Mouse (Mus musculus) limb, embryonic 11.5 days (tissue): Measurements from ENCODE around the gene Ccdc36. TPM values are rescaled to one million over a fixed set of nuclear protein-coding genes. Genes with fewer than 3 reads are reported as not detected.

ENCODE experiments used
- ATAC-seq: fragments of 200-750 bp; cut with Nextera tagmentation; 2 replicates; pipeline ENCODE4 v1.8.0; 2017; ENCODE audit warnings: low read depth; ENCODE audit not compliant: insufficient number of reproducible peaks, low FRiP score, low TSS enrichment
- DNase-seq: peaks from one replicate; pipeline ENCODE4 v3.0.0-alpha.2; 2015; ENCODE audit warnings: low spot score
- H3K27ac ChIP-seq: fragments of 300-500 bp; sonication (generic); replicated peaks from 2 replicates; pipeline ENCODE4 v1.5.1; 2014; ENCODE audit warnings: low read depth, mild to moderate bottlenecking, low read length
- H3K27me3 ChIP-seq: fragments of 300-500 bp; sonication (generic); 2 replicates; pipeline ENCODE4 v1.6.1; 2014; ENCODE audit warnings: mild to moderate bottlenecking, low read length, mixed read lengths; ENCODE audit not compliant: control insufficient read depth, insufficient read depth
- H3K36me3 ChIP-seq: fragments of 300-500 bp; sonication (generic); 2 replicates; pipeline ENCODE4 v1.6.1; 2014; ENCODE audit warnings: mild to moderate bottlenecking, low read length, moderate library complexity, mixed read lengths; ENCODE audit not compliant: control insufficient read depth, insufficient read depth
- H3K4me1 ChIP-seq: fragments of 300-500 bp; sonication (generic); 2 replicates; pipeline ENCODE4 v1.6.1; 2014; ENCODE audit warnings: low read length, mixed read lengths; ENCODE audit not compliant: control insufficient read depth, insufficient read depth
- H3K4me2 ChIP-seq: fragments of 300-500 bp; sonication (generic); 2 replicates; pipeline ENCODE4 v1.6.1; 2014; ENCODE audit warnings: low read depth, mild to moderate bottlenecking, moderate library complexity; ENCODE audit not compliant: severe bottlenecking
- H3K4me3 ChIP-seq: fragments of 300-500 bp; sonication (generic); 2 replicates; pipeline ENCODE4 v1.5.1; 2014; ENCODE audit warnings: low read depth, low read length
- H3K9ac ChIP-seq: fragments of 300-500 bp; sonication (generic); 2 replicates; pipeline ENCODE4 v1.6.1; 2014; ENCODE audit warnings: mild to moderate bottlenecking, low read length
- H3K9me3 ChIP-seq: fragments of 300-500 bp; sonication (generic); 2 replicates; pipeline ENCODE4 v1.6.1; 2016; ENCODE audit warnings: low read length; ENCODE audit not compliant: control insufficient read depth
- WGBS: fragments of 180-500 bp; shearing (Covaris S2); extraction: QIAGEN DNeasy Blood & Tissue Kit; methylation state at CpG from one replicate; pipeline ENCODE4 v1.1.7; 2014; 5-methylcytosine and 5-hydroxymethylcytosine counted together
- polyA plus RNA-seq: library from polyadenylated mRNA; unstranded; fragments of >200 nt; fragmentation: Nextera tagmentation; extraction: Ambion mirVana; gene quantifications from 2 replicates; pipeline ENCODE4 v1.2.1, GENCODE M21; 2014

Ccdc36 gene
- polyA plus RNA-seq, 1 experiment from 2014 or later = 1.5 TPM

GRCm38 (mm10) chr9:108379294-108379693 lies 49.0 kb downstream of the Ccdc36 start:
- Histone ChIP-seq H3K9me3 (no peaks in the 10 kb centered on the region), H3K36me3 (peaks cover 36% of the 10 kb centered on the region), H3K4me3 (no peak overlapping the region), H3K27ac (no peak overlapping the region), H3K4me1 (no peaks in the 10 kb centered on the region), H3K27me3 (no peaks in the 10 kb centered on the region), H3K4me2 (no peak overlapping the region), H3K9ac (no peak overlapping the region)
- 86% methylated on average over 4 of the region's 4 CpGs for WGBS
- no peak for DNase-seq
- ATAC-seq = no peak

DNA sequence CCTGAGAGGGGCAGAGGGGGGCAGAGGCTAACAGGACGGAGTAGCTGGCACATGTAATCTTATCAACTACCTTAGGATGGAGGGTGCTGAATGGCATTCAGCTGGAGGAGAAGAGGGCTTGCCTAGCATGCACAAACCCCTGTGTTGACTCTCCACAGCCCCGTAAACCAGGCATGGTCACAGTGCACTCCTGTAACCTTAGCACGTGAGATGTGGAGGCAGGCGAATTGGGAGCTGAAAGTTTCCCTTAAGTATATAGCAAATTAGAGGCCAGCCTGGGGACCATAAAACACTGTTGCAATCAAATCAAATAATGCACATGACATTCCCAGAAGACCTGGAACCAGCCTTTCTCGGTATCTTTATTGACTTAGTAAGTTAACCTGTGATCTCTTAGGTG lies 49.5 kb downstream of the Ccdc36 start:
- H3K9me3 ChIP-seq = no peaks in the 10 kb centered on the region
- H3K27ac ChIP-seq = no peak overlapping the region
- H3K9ac ChIP-seq = no peak overlapping the region
- H3K4me3 ChIP-seq = no peak overlapping the region
- no peak for ATAC-seq
- no peaks in the 10 kb centered on the region for H3K27me3 ChIP-seq
- DNase-seq = no peak
- H3K36me3 ChIP-seq = peaks cover 37% of the 10 kb centered on the region
- 91% methylated on average over 5 of the region's 5 CpGs for WGBS
- H3K4me1 ChIP-seq = no peaks in the 10 kb centered on the region
- H3K4me2 ChIP-seq = no peak overlapping the region

DNA sequence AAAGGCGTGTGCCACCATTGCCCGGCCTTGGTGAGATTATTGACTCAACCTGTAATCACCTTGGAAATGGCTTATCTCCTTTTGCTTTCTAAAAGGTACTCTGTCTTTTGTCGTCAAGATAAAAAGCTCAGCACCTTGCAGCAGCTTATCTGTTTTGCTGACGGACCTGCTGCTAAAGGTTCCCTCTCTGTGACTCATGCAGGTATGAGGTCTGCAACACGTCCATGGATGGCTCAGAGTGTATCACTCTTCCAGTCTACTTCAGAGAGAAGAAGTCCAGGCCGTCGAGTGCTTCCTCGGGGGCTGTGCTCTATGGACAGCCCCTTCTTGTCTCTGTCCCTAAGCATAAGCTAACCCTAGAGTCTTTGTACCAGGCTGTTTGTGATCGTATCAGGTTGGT lies 50.0 kb downstream of the Ccdc36 start:
- Histone ChIP-seq H3K4me1 (no peaks in the 10 kb centered on the region), H3K9ac (no peak overlapping the region), H3K36me3 (peaks cover 37% of the 10 kb centered on the region), H3K27ac (no peak overlapping the region), H3K27me3 (no peaks in the 10 kb centered on the region), H3K4me3 (no peak overlapping the region), H3K4me2 (no peak overlapping the region), H3K9me3 (no peaks in the 10 kb centered on the region)
- DNase-seq (no peak), ATAC-seq (no peak)
- 93% methylated on average over 9 of the region's 9 CpGs for WGBS

Other genes starting within 250 kb of the Ccdc36 start
- 1.3 and 1.5 TPM in 2 replicates for gene Bsn, start 238.1 kb downstream of the Ccdc36 start, polyA plus RNA-seq
- 46.8 and 52.2 TPM in 2 replicates for gene Dag1, start 164.5 kb downstream of the Ccdc36 start, polyA plus RNA-seq
- 36.7 and 49.1 TPM in 2 replicates for gene Nicn1, start 138.1 kb downstream of the Ccdc36 start, polyA plus RNA-seq
- 15.9 and 20.5 TPM in 2 replicates for gene Amt, start 131.6 kb downstream of the Ccdc36 start, polyA plus RNA-seq
- 249 and 319 TPM in 2 replicates for gene Rhoa, start 122.4 kb downstream of the Ccdc36 start, polyA plus RNA-seq
- 14.8 and 15.8 TPM in 2 replicates for gene Tcta, start 122.3 kb downstream of the Ccdc36 start, polyA plus RNA-seq
- 798 and 887 TPM in 2 replicates for gene Gpx1, start 89.6 kb downstream of the Ccdc36 start, polyA plus RNA-seq
- gene Usp4, start 80.6 kb downstream of the Ccdc36 start, polyA plus RNA-seq = 130 and 133 TPM in 2 replicates
- 0.57 and 0.87 TPM in 2 replicates for gene 1700102P08Rik, start 35.7 kb downstream of the Ccdc36 start, polyA plus RNA-seq
- gene BC048562, start 8.0 kb upstream of the Ccdc36 start, polyA plus RNA-seq = not detected in 2 replicates
- 46.0 and 55.5 TPM in 2 replicates for gene Ccdc71, start 32.0 kb upstream of the Ccdc36 start, polyA plus RNA-seq
- gene Klhdc8b, start 33.1 kb upstream of the Ccdc36 start, polyA plus RNA-seq = 13.6 and 17.2 TPM in 2 replicates
- 18.0 and 18.9 TPM in 2 replicates for gene Lamb2, start 51.3 kb upstream of the Ccdc36 start, polyA plus RNA-seq
- 73.6 and 81.7 TPM in 2 replicates for gene Usp19, start 62.1 kb upstream of the Ccdc36 start, polyA plus RNA-seq
- gene Qars, start 79.2 kb upstream of the Ccdc36 start, polyA plus RNA-seq = 126 and 138 TPM in 2 replicates
- 164 and 167 TPM in 2 replicates for gene Qrich1, start 88.3 kb upstream of the Ccdc36 start, polyA plus RNA-seq
- 237 and 247 TPM in 2 replicates for gene Impdh2, start 131.8 kb upstream of the Ccdc36 start, polyA plus RNA-seq
- gene Ndufaf3, start 138.9 kb upstream of the Ccdc36 start, polyA plus RNA-seq = 44.3 and 47.5 TPM in 2 replicates
- 183 and 195 TPM in 2 replicates for gene Dalrd3, start 141.4 kb upstream of the Ccdc36 start, polyA plus RNA-seq
- gene Wdr6, start 150.3 kb upstream of the Ccdc36 start, polyA plus RNA-seq = 152 and 167 TPM in 2 replicates
- 6.7 and 7.2 TPM in 2 replicates for gene P4htm, start 169.2 kb upstream of the Ccdc36 start, polyA plus RNA-seq
- 45.0 and 49.8 TPM in 2 replicates for gene Arih2, start 220.9 kb upstream of the Ccdc36 start, polyA plus RNA-seq
- 23.2 and 31.4 TPM in 2 replicates for gene Slc25a20, start 233.6 kb upstream of the Ccdc36 start, polyA plus RNA-seq